Mouse (Mus musculus): ENCODE data around the gene Hspb8. TPM values are rescaled to one million over a fixed set of nuclear protein-coding genes. Genes with fewer than 3 reads are reported as not detected.

Gene Hspb8
- polyA plus RNA-seq (2017; shearing (Covaris generic)): not detected

GRCm38 (mm10) chr5:116422699-116423201, at the start of gene Hspb8:
TSS of gene Hspb8 (minus strand) at chr5:116422864.

Other genes with a start within 250 kb of the Hspb8 start
- gene Ccdc60, start 133.9 kb downstream of the Hspb8 start, polyA plus RNA-seq (2017; shearing (Covaris generic)): not detected
- gene Srrm4, start 169.0 kb upstream of the Hspb8 start, polyA plus RNA-seq (2017; shearing (Covaris generic)): not detected

Measured in effector memory CD4-positive, alpha-beta T cell, adult 7 months (primary cell).